Mouse (Mus musculus): ENCODE results near the gene Rrnad1.

The Rrnad1 gene

DNA sequence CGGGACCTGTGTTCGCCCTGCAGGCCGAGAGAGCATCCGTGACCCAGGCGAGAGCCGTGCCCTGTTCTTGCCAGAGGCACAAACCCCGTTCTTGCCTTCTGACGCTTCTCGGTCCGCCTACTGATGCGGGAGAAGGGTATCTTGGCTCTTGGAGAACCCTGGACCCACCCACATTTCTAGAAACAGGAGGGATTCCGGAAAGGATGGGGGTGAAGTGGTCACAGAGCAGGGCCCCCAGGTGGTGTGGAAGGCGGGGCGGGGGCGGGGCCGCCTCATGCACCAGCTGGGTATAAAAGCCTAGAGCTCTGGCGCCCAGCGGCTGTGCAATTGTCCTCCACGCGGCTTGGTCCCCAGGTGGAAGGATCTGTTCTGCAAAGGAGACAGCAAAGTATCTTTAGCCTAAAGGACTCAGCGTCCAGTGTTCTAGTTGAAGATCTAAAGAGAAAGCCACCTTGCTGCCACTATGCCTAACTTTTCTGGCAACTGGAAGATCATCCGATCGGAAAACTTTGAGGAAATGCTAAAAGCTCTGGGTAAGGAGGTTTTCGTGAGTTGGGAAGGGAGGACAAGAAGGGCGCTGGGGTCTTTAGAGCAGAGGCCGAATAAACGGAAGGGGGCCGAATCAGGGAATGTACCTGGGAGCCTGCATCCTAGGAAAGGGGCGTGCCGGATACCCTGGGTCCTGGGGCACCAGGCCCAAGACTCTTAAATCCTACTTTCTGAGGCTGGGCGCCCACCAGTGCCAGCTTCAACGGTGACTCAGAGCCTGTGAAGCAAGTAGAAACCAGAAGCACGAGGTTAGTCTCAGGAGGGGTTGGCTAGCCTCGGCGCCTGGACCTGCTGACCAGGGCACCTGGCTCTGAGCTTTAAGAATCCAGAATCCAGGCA lies 18.1 kb upstream of the Rrnad1 start, which contains the start of gene Crabp2:
Crabp2 (plus strand) TSS at position 289 of the 888 bp plus-strand sequence.
- DNase-seq = no peak

- DNase-seq = no peak
Measured at GRCm38 (mm10) chr3:87947811-87948199, 17.3 kb upstream of the Rrnad1 start.

DNA sequence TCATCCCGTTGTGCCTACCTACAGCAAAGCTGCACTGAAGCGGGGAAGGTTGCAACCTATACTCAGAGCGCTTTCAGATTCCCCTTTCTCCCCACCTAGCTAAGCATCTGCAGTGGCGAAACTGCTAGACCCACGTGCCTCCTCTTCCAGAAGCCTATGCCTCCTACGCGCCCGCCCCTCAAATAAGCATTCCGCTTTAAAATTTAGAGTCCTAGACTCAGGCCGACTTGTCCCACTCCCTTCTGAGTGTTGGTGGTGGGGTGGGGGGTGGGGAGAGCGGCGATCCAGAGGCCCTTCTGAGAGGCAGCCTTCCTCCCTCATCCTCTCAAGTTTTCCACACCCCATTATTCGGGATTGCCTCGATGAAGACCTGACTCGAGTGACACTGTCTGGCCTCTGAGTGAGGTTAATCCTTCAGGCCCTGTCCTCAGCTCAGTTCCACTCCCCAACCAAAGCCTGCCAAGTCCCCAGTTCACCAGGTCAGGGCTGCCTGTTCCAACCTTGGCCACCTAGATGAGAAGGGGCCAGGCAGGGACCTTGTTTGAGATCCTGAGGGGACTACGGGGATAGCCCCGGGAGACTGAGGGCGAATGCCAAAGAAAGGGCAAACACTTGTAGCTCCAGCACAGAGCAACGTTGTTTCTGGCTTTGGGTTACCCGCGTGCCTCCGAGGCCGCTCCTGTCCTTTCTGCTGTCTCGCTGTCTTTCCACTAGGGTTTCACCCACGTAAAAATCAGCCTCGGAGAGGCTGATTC lies 16.7 kb upstream of the Rrnad1 start:
- DNase-seq = no peak

- DNase-seq = no peak
Measured at GRCm38 (mm10) chr3:87946541-87946860, 16.0 kb upstream of the Rrnad1 start.

- no peak for DNase-seq
Measured at GRCm38 (mm10) chr3:87945781-87946540, 15.4 kb upstream of the Rrnad1 start.

- no peak for DNase-seq
Measured at GRCm38 (mm10) chr3:87944838-87945600, 14.5 kb upstream of the Rrnad1 start.

DNA sequence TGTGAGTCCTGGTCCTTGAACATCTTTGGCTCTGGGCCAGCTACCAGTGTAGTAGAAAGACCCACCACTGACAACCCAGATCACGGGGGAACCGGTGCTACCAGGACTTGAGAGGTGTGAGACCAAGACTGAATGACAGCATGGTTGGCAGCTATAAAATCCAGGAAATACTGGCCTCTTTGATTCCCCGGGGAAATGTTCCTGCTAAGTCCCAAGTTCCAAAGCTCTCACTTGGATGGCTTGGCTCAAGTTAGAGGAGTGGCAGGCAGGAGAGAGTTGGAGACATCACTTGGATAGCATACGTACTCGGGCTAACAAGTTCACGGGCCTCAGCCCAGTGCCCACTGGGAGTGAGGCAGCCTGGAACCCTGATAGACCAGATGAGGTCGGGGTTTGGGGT lies 13.1 kb upstream of the Rrnad1 start:
- DNase-seq = no peak

DNA sequence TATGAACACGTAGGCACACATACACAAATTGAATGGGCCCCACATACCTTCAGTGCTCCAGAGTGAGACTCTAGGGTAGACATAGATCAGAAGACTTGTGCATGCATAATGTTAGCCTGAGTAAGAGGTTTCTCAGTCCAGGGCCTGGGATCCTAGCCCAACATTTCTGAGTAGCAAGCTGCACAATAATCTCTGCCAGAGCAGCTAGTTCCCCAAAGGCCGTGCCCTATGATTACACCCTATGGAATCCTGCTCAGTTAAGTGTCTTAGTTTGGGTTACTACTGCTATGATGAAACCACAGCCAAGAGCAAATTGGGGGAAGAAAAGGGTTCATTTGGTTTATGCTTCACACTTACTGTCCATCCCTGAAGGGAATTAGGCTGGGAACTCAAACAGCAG lies 12.0 kb upstream of the Rrnad1 start:
- DNase-seq = no peak

DNA sequence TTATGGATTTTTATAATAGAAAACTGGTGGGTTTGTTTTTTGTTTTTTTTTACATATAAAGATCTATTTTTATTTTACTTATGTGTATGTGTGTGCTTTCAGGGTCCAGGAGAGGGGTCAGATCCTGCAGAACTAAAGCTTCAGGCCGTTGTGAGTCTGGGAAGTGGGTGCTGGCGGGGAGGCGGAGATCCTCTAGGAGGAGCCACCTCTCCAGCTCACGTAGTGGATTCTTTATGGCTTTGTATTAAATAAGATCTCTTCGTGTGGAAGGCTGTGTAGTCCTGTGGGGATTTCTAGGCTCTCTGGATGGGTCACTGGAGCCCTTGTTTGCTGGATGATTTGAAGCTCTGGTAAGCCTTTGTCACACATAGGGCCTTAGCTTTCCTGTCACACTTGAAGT lies 10.1 kb upstream of the Rrnad1 start:
- DNase-seq = no peak

DNA sequence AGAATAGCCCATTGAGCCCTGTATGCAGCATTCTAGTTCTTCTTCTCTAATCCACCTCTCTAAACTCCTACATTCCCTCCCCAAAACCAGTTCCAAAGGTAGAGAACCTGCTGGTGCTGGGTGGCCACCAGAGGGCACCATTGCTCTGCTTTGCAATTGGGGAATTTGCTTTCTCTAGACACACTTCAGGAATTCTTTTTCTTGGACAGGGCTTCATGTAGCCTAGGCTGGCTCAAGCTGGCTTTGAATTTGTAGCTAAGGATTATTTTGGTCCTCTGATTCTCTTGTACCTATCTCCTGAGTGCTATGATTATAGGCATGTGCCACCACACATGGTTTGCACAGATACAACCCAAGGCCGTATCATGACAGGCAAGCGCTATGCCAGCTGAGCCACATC lies 5.3 kb upstream of the Rrnad1 start:
- DNase-seq = peak; percentile 88 to 89

- peak; percentile 45 to 65 for DNase-seq
Measured at GRCm38 (mm10) chr3:87935201-87935600, 4.7 kb upstream of the Rrnad1 start.

DNA sequence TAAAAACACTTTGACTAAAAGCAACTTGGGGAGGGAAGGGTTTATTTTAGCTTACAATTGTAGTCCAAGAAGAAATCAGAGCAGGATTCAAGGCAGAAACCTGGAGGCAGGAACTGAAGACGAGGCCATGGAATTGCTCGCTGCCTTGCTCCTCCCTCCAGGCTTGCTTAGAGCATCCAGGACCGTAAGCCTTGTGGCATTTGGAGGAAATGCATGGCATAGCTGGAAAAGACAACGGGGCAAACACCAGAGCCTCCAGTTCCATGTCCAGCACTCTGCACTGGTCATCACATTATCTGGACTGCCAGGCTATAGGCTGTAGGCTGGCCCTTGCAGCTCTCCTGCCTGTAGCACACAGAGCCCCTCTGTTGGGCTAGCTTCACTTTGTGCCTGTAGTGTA lies 4.0 kb upstream of the Rrnad1 start:
- DNase-seq = no peak

DNA sequence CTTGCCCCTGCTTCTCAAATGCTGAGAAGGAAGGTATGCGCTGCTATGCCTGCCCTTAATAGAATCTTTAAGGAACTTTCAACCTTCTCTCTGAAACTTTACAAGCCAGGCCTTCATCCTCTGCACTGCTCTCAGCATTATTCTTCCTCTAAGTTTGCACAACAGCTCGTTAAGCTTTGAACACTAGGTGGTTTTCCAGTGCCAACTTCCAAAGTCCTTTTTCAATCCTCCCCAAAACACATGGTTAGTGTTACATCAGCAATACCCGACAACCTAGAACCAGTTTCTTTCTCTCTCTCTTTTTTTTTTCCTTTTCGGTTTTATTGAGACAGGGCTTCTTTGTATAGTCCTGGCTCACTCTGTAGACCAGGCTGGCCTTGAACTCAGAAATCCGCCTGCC lies 3.5 kb upstream of the Rrnad1 start:
- no peak for DNase-seq

DNA sequence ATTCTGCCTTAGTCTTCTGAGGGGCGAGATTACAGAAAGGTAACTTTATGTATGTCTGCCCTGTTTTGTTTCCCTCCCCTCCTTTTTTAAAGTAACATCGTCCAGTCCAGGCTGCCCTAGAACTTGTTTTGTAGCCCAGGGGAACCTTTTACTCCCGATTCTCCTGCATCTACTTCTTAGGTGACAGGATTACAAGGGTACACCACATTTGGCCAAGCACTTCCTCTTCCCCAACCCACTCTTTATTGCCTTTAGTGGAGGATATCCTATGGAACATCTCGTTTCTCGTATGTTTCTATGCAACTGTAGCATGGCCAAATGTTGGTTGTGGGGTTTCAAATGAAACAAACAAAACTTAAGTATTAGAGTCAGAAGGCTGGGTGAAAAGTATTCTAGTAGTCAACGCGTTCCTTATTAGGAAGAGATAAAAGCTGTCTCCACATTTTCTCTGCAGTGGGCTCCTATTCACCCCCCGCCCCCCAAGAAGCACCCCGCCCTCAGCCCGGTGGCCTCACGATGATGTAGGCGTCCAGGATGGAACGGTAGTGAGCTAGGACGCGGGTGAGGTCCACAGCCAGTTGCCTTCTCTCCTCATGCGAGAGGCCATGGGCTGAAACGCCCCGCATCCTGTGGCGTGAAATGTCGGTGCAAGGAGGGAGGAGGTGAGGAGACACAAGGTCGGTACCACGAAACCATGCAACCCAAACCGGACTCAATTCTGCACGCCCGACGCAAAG lies 1.0 kb downstream of the Rrnad1 start:
- no peak for DNase-seq

DNA sequence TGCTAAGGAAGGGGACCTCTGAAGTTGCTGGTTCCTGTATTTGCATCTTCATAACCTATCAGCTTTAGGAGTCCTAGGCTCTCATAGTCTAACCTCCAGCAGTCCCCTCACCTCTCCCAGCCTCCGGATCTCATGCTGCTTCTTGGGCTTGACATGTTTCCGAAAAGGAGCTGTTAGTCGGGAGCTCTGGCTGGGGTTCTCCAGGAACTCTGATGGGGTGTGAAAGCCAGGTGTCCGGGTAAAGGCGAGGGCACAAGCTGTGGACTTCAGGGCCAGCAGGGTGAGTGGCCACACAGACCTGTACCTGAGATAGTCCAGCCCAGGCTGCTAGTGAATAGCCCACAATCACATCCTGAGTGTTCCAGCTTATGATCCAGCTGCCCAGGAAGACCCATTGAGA lies 3.1 kb downstream of the Rrnad1 start:
- DNase-seq = no peak

- DNase-seq = no peak
Measured at GRCm38 (mm10) chr3:87924996-87925395, 5.5 kb downstream of the Rrnad1 start.

- DNase-seq = no peak
Measured at GRCm38 (mm10) chr3:87920270-87920943, 10.1 kb downstream of the Rrnad1 start.

GRCm38 (mm10) chr3:87919336-87920108 lies 11.0 kb downstream of the Rrnad1 start, which contains the start of gene Mrpl24:
Mrpl24 (plus strand) TSS chr3:87919506.
- DNase-seq = peak; percentile 82 to 91

GRCm38 (mm10) chr3:87918551-87918950 lies 12.0 kb downstream of the Rrnad1 start:
- no peak for DNase-seq

- no peak for DNase-seq
Measured at GRCm38 (mm10) chr3:87916990-87917389, 13.5 kb downstream of the Rrnad1 start.

All from kidney, postnatal 25 days (tissue).